Mouse (Mus musculus) lung, adult 2 months (tissue): ENCODE results near the gene Olfr1132. TPM values are rescaled to one million over a fixed set of nuclear protein-coding genes. Genes with fewer than 3 reads are reported as not detected.
"Not testable (repeated sequence)": the region's sequence is repeated elsewhere in the genome, so short reads cannot be mapped to it uniquely, and the experiment has no call there.

Source experiments
- DNase-seq: peaks from one replicate; pipeline ENCODE4 v3.0.0; 2022
- H3K4me1 ChIP-seq: fragments of 200-500 bp; 2 replicates; pipeline ENCODE4 v1.6.1; 2011; ENCODE audit warnings: low read length; ENCODE audit not compliant: control insufficient read depth, insufficient read depth
- H3K4me3 ChIP-seq: fragments of 200-500 bp; replicated peaks from 2 replicates; pipeline ENCODE3; 2011; ENCODE audit warnings: low read depth, mild to moderate bottlenecking, control low read depth, low read length; ENCODE audit errors: extremely low read depth
- CTCF ChIP-seq: fragments of 200-500 bp; IDR thresholded peaks from 2 replicates; pipeline ENCODE4 v1.5.1; 2011; ENCODE audit warnings: mild to moderate bottlenecking, low read length, control low read depth; ENCODE audit not compliant: insufficient read depth
- POLR2A ChIP-seq: fragments of 200-500 bp; IDR thresholded peaks from 2 replicates; pipeline ENCODE4 v1.6.1; 2011; ENCODE audit warnings: low read depth, mild to moderate bottlenecking, control low read depth, low read length, borderline replicate concordance; ENCODE audit errors: extremely low read depth
- WGBS: fragments of 180-500 bp; shearing (Covaris S2); methylation state at CpG from one replicate; pipeline ENCODE4 v1.1.7; 2018; 5-methylcytosine and 5-hydroxymethylcytosine counted together
- polyA plus RNA-seq: library from polyadenylated mRNA; depleted of rRNA; stranded (reverse); fragments of >200 nt; gene quantifications from 2 replicates; pipeline ENCODE4 v1.2.3, GENCODE M21; 2012; rRNA removed

Gene Olfr1132
- polyA plus RNA-seq: not detected in 2 replicates

GRCm38 (mm10) chr2:87637435-87637834 is at the start of gene Olfr1132:
Gene Olfr1132, minus strand, starts transcription at chr2:87637535.
- Histone ChIP-seq H3K4me3 (no peak within 1 kb of the TSS), H3K4me1 (no peaks in the 10 kb centered on the region)
- TF ChIP-seq CTCF (no peak), POLR2A (no peak)
- no peak for DNase-seq

- DNase-seq: no peak
- H3K4me1 ChIP-seq: no peaks in the 10 kb centered on the region
- TF ChIP-seq POLR2A (no peak), CTCF (no peak)
- 6% methylated on average over 1 of the region's 1 CpGs for WGBS
- no peak within 1 kb of the TSS for H3K4me3 ChIP-seq
Observed at GRCm38 (mm10) chr2:87673564-87673963, 36.2 kb upstream of the Olfr1132 start, which contains the start of gene Olfr1135. Gene Olfr1135, minus strand, starts transcription at chr2:87673664.

DNA sequence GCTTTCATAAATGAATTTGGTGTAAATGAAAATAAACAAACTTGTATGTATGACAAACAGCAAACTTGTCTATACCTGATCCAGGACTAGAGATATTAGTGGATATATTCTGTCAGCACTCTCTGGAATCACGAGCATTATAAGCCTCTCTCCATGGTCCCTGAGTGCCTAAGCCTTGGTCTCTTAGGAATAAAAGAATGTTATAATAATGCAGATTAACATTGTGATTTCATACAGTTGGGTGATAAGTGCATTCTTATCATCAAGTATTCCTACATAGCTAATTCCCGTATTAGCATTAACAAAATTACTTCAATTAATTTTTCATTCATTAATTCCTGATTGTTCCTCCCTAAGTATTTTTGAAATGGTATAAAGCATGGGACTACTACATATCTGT is 21.0 kb upstream of the Olfr1132 start, which contains the start of gene Olfr1134:
Gene Olfr1134 (minus strand): TSS at position 101 of the 400 bp plus-strand sequence.
- no peak for DNase-seq
- 66% methylated on average over 2 of the region's 2 CpGs for WGBS
- TF ChIP-seq POLR2A (no peak), CTCF (no peak)
- Histone ChIP-seq H3K4me1 (no peaks in the 10 kb centered on the region), H3K4me3 (no peak within 1 kb of the TSS)

DNA sequence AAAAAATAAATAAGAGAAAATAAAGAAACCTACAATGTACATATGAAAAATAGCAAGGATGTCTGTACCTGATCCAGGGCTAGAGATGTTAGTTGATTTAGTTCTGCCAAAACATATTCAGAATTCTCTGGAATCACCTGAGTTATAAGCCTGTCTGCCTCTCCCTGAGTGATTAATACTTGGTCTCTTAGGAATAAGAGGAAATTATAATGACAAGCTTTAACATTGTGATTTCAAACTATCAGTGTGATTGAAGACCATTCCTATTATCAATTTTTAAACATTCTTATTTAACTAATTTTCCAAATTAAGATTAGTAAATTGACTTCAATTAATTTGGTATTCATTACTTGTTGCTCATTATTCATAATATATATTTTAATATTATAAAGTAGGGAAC is 9.9 kb upstream of the Olfr1132 start, which contains the start of gene Olfr1133:
Gene Olfr1133 (minus strand): TSS at position 101 of the 400 bp plus-strand sequence.
- Histone ChIP-seq H3K4me3 (no peak within 1 kb of the TSS), H3K4me1 (no peaks in the 10 kb centered on the region)
- no peak for DNase-seq
- no peak for TF ChIP-seq POLR2A
- TF ChIP-seq CTCF: no peak

GRCm38 (mm10) chr2:87642441-87642840 is 5.1 kb upstream of the Olfr1132 start:
- Histone ChIP-seq H3K4me1 (no peaks in the 10 kb centered on the region), H3K4me3 (no peak overlapping the region)
- no peak for TF ChIP-seq POLR2A
- no peak for TF ChIP-seq CTCF
- DNase-seq: no peak

GRCm38 (mm10) chr2:87626804-87627203 is 10.5 kb downstream of the Olfr1132 start, which contains the start of gene Olfr1131:
Gene Olfr1131, plus strand, starts transcription at chr2:87627104.
- TF ChIP-seq CTCF: no peak
- no peak for TF ChIP-seq POLR2A
- DNase-seq: no peak
- Histone ChIP-seq H3K4me3 (no peak within 1 kb of the TSS), H3K4me1 (no peaks in the 10 kb centered on the region)
- 57% methylated on average over 3 of the region's 3 CpGs for WGBS

- not testable (repeated sequence) for H3K4me1 ChIP-seq, DNase-seq, H3K4me3 ChIP-seq
Observed at GRCm38 (mm10) chr2:87605912-87606311, 31.4 kb downstream of the Olfr1132 start, which contains the start of gene Olfr1130. Gene Olfr1130, plus strand, starts transcription at chr2:87606212.

Other genes starting within 250 kb of the Olfr1132 start
- not detected in 2 replicates for gene Olfr1123, start 220.9 kb downstream of the Olfr1132 start, polyA plus RNA-seq
- not detected in 2 replicates for gene Olfr1124, start 207.3 kb downstream of the Olfr1132 start, polyA plus RNA-seq
- gene Olfr1126, start 183.6 kb downstream of the Olfr1132 start, polyA plus RNA-seq: not detected in 2 replicates
- gene Pramel7, start 140.4 kb downstream of the Olfr1132 start, polyA plus RNA-seq: not detected in 2 replicates
- gene Pramel6, start 131.0 kb downstream of the Olfr1132 start, polyA plus RNA-seq: not detected in 2 replicates
- gene Olfr153, start 105.7 kb downstream of the Olfr1132 start, polyA plus RNA-seq: not detected in 2 replicates
- not detected in 2 replicates for gene Olfr1128, start 92.0 kb downstream of the Olfr1132 start, polyA plus RNA-seq
- gene Olfr1129, start 63.6 kb downstream of the Olfr1132 start, polyA plus RNA-seq: not detected in 2 replicates
- gene Olfr1130, start 31.3 kb downstream of the Olfr1132 start, polyA plus RNA-seq: not detected in 2 replicates
- gene Olfr1131, start 10.4 kb downstream of the Olfr1132 start, polyA plus RNA-seq: not detected in 2 replicates
- gene Olfr1133, start 9.8 kb upstream of the Olfr1132 start, polyA plus RNA-seq: not detected in 2 replicates
- gene Olfr1134, start 20.9 kb upstream of the Olfr1132 start, polyA plus RNA-seq: not detected in 2 replicates
- gene Olfr1135, start 36.1 kb upstream of the Olfr1132 start, polyA plus RNA-seq: not detected in 2 replicates
- not detected in 2 replicates for gene Olfr1136, start 56.4 kb upstream of the Olfr1132 start, polyA plus RNA-seq
- gene Olfr1137, start 75.6 kb upstream of the Olfr1132 start, polyA plus RNA-seq: not detected in 2 replicates
- not detected in 2 replicates for gene Olfr1138, start 102.4 kb upstream of the Olfr1132 start, polyA plus RNA-seq
- gene Olfr1140, start 106.2 kb upstream of the Olfr1132 start, polyA plus RNA-seq: not detected in 2 replicates
- not detected in 2 replicates for gene Olfr1141, start 116.5 kb upstream of the Olfr1132 start, polyA plus RNA-seq
- gene Olfr152, start 141.9 kb upstream of the Olfr1132 start, polyA plus RNA-seq: not detected in 2 replicates
- not detected in 2 replicates for gene Olfr1143, start 163.1 kb upstream of the Olfr1132 start, polyA plus RNA-seq
- not detected in 2 replicates for gene Olfr1145, start 172.3 kb upstream of the Olfr1132 start, polyA plus RNA-seq
- gene Olfr1148, start 193.0 kb upstream of the Olfr1132 start, polyA plus RNA-seq: not detected in 2 replicates
- not detected in 2 replicates for gene Olfr1150-ps1, start 206.5 kb upstream of the Olfr1132 start, polyA plus RNA-seq
- gene Olfr1151, start 218.3 kb upstream of the Olfr1132 start, polyA plus RNA-seq: not detected in 2 replicates
- gene Olfr1152, start 229.0 kb upstream of the Olfr1132 start, polyA plus RNA-seq: not detected in 2 replicates